Mouse (Mus musculus): Measurements from ENCODE around the gene Slc25a28.

The Slc25a28 gene

DNA sequence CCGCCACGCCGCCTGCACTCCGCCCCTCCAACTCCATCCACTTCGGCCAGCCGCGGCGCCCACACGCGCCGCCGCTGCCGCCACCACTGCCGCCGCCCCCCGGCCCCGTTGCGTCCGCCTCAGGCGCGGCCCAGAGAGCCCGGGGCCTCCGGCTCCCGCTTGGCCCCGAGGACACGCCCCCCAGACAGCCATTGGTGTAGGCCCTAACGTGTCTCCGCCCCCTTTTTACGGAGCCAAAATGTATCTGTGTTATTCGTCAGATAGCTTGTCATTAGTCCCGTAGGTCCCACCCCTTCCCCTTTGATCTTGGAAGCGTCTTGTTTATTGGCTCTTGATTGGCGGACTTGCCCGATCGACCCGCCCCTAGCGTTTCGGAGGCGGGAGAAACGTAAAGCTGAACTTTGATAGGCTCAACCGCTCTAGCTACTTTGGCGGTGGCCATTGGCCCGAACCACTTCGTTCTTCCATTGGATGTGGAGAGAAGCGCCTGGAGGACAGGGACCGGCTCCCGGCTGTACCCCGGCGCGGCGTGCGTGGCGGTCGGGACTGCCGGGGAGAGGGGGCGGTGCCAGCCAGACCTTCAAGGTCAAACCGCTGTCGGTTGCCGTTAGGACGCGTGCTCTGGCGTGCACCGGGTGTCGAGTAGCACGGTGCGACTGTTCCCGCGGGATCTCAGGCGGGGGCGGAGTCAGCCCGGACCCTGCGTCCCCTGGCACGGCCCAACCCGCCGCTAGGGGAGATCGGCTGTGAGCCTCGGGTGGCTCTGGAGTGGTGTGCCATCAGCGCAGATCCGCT is at the start of gene Slc25a28:
Gene Slc25a28 (minus strand): TSS at position 152 of the 795 bp plus-strand sequence.
- DNase-seq (ENCODE audit: low spot score in 2 of 2) = peak; percentile 96 to 97

DNA sequence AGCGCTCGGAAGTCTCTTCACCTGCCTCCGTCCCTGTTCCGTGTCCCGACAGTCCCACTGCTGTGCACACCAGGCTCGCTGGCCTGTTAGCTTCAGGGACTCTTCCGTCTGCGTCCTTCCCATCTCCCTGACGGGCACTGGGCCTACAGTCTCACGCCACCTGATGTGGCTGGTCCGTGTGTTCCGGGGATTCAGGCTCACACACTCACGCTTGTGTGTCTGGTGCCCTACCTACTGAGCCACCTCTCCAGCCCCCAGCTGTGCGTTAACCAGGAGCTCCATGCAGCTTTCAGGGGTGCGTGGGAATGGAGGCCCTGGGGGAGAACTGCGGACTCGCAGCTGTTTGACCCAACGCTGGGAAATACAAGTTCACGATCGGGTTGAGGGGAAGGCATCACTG is 49.5 kb upstream of the Slc25a28 start:
- DNase-seq (ENCODE audit: low spot score in 2 of 2) = no peak

DNA sequence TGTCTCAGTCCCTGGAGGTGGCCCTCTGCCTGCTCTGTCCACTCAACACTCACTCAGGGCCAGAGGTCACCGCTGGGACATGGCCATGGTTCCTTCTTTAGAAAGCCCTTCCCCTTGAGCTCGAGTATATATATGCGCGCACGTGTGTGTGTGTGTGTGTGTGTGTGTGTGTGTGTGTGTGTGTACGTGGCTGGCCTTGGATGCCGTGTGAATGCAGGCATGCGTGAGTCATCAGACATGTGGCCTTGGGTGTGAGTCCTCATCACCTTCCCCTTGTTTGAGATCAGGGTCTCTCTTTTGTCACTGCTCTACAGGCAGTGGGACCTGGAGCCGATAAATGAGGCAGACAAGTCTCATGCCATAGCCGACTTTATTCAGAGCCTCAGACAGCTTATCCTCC is 48.8 kb upstream of the Slc25a28 start:
- no peak for DNase-seq (ENCODE audit: low spot score in 2 of 2)

DNA sequence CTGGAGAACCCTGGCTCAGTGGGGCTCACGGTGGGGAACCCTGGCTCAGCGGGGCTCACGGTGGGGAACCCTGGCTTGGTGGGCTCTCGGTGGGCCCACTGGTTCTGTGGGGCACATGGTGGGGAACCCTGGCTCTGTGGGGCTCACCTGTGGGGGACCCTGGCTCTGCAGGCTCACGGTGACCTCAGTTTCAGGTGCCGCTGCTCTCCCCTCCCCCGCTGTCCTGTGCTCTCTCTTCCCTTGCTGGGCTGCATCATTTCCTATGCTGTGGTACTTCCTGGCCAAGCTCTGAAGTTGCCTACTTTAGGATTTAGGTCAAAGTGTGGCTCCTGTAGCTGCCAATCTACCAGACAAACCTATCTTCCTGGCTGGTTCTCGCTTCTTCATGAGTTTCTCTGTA is 48.2 kb upstream of the Slc25a28 start:
- DNase-seq (ENCODE audit: low spot score in 2 of 2) = no peak

DNA sequence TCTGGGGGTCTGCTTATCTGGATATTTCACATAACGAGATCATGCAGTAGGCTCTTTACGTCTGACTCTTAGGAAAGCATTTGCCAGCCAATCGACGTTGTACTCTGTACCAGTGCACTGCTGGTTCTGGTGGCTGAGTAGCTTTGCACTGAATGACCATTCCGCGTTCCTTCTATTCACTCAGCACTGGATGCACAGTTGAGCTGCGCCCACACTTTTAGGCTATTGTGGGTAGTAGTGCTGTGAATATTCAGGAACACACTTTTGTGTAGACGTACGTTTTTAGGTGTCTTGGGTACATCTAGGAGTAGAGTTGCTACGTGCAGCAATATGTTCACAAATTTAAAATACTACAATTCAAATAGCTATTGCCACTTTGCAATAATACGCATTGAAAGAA is 45.4 kb upstream of the Slc25a28 start:
- DNase-seq (ENCODE audit: low spot score in 2 of 2) = no peak

DNA sequence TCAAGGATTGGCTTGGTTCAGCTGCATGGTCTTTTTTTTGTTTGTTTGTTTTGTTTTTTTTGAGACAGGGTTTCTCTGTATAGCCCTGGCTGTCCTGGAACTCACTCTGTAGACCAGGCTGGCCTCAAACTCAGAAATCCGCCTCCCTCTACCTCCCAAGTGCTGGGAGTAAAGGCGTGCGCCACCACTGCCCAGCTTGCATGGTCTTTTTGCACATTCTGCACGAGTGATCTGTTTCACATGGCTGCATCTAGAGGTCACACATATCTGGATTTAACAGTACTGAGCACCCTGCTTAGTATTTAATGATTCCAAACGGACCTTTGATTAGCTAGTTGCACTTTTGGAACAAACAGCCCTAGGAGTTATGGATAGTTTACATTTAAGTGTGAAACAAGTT is 37.3 kb upstream of the Slc25a28 start:
- DNase-seq (ENCODE audit: low spot score in 2 of 2) = no peak

DNA sequence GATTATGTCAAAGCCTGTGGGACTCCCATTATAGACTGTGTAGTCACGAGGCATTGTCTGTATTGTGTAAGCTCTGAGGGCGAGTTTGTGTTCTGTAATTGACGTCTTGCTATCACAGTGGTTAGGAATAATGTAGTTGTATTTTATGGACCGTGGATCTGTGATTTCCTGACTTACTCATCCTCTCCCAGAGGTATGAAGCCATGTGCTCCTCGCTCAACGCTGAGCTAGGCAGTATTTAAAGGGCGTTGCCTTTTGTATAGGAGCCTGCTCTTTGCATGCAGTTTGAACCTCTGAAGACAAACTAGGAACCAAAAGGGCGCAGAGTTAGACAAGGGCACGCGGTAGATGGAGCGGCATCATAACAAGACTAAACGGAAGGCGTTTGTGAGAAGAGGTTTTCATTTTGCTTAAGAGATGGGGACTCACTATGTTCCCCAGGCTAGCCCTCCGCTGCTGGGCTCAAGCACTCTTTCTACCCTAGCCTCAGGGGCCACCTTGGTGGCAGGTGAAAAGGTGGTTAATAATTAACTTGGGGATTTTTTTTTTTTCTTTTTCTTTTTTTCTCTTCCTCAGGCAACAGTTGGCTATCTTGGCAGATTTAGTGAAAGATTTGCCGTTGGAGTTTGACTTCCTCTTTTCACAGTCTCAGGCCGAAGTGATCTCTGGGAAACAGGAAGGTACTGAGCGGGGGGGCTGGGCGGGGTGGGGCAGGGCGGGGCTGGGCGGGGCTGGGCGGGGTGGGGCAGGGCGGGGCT is 36.7 kb upstream of the Slc25a28 start:
- DNase-seq (ENCODE audit: low spot score in 2 of 2) = no peak

DNA sequence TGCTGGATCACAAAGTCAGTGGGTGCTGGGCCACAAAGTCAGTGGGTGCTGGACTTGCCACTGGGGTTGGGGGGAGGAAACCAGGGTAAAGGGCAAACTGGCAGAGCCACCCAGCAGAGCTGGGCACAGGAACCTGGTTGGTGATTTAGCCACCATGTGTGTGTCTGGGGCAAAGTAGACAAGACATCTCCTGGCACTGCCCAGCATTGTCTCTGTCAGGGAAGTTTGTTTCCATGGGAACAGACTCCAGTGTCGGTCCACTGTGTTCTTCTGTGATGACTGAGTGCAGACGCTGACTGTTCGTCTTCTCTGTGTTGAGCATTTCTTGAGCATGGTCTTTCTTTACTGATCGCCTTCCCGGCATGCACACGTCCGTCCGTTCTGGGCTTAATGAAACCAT is 34.6 kb upstream of the Slc25a28 start:
- no peak for DNase-seq (ENCODE audit: low spot score in 2 of 2)

DNA sequence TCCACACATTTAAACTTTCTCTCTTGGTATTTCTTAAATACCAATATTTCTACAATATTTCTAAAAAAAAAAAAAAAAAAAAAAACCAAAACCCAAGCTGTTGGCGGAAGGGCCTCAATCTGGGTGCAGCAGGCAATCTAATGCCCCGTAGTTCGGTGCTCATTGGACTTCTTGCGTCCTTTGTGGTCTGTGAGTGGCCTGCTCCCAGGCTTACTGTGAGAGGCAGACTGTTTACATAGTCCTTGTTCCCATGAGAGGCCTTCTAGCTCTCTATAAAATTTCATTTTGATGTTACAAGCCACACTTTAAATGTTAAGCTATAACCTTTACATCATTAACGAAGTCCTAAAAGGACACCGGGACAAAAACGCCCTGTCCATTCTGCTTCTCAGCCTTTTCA is 33.5 kb upstream of the Slc25a28 start:
- DNase-seq (ENCODE audit: low spot score in 2 of 2) = no peak

DNA sequence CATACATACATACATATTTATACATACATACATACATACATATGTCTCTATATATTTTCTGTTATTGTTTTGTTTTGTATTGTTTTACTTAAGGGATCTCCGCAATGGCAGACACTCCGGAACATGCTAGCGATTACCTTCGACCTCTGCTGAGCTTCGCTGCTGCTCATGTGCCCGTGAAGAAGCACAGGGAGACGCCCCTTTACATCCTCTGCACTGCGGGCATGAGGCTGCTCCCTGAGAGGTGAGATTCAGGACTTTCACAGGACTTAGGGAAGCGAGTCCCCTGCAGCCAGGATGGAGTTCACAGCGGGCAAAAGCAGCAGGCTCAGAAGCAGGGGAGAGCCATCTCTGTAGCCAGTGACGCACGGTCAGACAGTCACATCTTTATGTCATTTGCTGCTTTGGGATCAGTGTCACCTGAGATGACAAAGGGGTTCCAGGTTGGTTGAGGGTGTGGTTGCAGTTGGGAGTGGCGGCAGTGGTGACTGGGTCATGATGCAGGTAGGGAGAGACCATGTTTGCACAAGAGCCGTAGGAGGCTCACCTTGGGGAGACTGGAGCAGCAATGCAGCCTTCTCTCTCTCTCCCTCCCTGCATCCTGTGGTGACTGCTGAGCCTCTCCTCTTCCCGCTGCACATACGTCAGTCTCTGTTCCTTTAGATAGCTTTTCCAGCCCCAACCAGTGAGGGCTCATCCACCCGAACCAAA is 30.3 kb upstream of the Slc25a28 start:
- no peak for DNase-seq (ENCODE audit: low spot score in 2 of 2)

DNA sequence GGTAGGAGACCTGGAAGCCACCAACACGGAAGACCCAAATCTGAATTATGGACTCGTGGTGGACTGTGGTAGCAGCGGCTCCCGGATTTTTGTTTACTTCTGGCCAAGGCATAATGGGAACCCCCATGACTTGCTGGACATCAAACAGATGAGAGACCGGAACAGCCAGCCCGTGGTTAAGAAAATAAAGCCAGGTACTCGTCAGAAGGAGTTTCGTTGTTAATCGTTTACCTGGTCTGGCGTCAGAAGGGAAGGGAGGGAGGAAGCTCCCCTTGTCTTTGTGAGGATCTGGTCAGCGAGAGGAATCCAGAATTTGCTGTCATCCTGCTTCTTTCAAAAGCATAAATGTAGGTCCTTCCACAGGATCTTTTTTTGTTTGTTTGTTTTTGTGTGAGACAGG is 29.5 kb upstream of the Slc25a28 start:
- DNase-seq (ENCODE audit: low spot score in 2 of 2) = no peak

DNA sequence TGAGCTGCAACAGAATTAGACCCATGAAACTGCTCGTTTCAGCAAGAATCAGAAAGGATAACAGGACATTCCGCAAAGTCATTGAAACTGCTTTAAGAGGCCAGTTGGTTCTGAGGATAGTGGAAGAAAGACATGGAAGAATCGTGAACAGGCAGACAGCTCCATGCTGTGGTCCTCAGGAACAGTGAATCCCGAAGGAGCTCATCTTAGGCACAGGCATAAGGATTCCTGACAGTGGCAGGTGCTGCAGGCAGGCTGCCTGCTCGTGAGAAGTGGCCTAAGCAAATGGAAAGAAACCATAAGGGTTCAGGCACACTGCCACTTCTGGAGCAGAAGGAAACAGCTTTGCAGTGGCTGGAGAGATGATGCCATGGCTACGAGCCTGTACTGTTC is 25.1 kb upstream of the Slc25a28 start:
- DNase-seq (ENCODE audit: low spot score in 2 of 2) = no peak

DNA sequence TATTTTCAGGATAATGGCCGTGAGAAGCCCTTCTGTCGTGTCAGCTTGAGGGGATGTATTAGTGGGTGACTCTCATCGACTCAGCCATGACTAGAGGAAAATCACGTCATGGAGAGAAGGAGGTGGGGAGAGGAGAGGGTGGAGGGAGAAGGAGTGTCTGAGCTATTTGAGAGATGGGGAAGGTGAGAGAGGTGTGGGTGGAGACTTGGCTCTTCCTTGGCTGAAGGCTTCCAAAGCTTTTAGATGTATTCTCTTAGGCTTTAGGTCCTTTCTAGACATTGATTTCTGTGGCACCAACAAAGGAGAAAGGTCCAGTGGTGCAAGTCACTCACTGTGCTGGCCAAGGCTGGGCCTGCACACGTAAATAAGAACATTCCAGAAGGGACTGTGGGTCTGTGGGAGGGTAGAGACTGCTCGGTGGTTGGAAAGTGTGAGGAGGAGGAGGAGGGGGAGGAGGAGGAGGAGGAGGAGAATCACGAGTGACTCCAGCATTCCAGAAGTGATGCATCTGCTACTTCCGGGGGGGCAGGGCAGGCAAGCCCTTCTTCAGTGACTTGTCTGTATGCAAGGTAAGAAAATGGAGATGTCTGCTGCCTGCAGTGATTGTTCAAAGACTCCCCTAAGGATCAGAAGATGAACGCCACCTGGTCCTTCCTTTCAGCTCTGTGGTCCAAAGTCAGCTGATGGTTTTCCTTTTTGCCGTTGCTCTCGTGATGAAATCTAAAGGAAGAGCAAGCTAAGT is 24.5 kb upstream of the Slc25a28 start:
- DNase-seq (ENCODE audit: low spot score in 2 of 2) = no peak

DNA sequence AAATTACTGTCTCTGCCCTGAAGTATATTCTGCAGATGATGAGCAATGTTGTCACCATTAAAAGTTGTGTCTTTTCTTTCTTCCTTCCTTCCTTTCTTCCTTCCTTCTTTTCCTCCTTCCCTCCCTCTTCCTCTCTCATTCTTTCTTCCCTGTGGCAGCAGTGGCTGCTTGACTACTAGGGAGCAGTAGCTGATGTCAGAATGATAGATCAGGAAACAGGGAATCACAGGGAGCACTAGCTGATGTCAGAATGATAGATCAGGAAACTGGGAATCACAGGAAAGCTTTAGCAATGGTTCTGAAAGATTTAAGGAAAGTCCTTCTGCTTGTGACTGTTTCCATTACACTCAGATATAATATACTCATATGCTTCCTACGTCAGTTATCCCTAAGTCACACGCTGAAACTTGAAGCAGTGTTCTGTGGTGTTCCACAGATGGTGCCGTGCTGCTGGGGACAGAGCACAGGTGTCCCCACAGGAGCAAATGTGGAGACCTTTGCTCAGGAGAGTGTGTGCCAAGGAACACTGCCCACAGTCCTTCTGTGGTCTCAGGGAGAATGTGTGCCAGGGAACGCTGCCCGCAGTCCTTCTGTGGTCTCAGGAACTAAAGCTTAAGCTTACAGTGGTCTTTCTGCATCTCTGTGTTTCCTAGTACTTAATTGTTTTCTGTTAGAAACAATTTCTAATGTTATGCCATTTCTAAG is 23.1 kb upstream of the Slc25a28 start:
- no peak for DNase-seq (ENCODE audit: low spot score in 2 of 2)

DNA sequence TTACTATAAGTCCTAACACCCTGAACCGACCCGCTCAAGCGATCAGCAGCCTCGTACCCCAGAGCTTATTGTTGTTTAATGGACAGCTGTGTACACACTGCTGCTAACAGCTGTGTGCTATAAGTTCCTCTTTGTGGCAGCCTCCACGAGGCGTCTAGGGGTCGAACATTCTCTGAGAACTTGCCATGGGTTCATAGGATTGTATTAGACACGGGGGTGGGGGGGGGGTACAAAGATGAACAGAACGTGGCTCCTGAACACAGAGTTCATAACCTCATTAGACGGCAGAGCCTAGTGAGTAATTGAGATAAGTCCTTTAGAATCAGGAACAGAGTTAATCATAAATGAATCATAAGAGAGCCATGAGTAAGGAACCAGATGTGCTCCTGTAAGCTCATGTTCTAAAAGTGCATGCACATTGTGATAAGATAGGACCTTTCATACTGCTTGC is 20.9 kb upstream of the Slc25a28 start:
- DNase-seq (ENCODE audit: low spot score in 2 of 2) = no peak

DNA sequence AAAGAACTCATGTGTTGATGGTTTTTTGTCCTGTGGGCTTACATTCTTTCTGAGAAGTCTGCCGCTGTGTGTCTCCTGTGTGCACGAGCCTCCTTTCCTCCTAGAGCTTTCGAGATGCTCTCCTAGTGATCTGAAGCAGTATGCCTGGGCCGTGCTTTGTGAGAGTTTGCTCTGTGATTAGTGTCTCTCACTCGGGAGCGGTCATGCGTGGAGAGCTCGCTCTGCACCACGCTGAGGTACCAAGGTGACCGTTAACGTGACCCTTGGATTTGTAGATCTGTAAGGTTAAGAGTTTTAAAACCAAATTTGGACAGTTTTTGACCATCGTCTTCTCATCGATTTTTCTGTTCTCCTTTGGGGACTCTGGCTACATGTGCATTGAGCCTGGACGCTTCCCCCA is 18.1 kb upstream of the Slc25a28 start:
- DNase-seq (ENCODE audit: low spot score in 2 of 2) = no peak

DNA sequence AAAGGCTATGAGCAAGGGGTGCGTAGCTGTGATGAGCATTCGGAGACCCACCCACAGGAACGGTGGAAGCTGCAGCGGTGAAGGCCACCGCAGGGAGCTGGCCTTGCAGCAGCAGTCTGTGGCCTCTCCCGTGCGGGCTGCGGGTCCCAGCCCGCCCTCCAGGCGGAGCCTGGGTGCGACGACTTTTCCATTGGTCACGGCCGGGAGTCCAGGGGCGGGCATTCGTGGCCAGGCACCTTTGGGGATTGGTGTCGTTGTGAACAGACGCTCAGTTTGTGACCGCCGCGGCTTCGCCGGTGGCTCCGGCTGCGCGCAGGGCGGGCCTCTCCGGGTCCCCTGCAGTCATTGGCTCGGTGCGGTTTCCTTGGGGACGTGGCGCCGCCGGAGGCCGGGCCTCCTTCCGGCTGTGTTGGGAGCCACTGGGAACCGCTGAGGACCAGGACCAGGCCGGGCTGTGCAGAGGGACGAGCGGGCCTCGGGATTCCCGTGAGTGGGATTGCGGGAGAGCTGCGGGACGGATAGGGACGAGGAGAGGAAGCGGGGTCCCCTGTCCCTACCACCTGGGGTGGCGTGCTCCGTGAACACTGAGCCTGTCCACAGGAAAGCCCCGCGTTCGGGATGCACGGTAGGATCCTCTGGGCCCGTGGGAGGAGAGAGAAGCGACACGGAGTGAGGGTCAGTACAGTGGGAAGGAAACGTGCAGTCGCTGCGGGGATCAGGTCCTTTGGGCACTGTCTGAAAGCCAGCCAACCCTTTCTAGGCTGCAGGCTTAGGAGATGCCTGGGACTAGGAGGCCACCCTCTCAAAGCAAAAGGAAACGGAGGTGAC is 15.0 kb upstream of the Slc25a28 start, which contains the start of gene Entpd7:
Gene Entpd7 (plus strand): TSS at position 254 of the 828 bp plus-strand sequence.
- peak; percentile 89 to 96 for DNase-seq (ENCODE audit: low spot score in 2 of 2)

DNA sequence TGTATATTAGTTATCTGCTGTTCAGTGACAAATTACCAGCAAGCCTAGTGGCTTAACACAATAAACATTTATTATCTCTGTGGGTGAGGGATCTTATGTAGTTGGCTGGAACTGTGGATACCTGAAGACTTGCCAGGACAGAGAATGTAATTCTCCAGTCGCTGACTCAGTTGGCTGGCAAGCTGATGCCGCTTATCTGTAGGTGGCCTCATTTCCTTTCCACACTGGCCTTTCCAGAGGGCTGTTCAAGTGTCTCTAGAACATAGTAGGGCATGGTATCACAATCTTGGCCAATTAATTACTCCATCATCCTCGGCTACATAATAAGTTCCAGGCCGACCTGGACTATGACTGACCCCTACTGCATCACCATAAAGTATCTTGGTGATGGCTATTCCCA is 6.9 kb upstream of the Slc25a28 start:
- no peak for DNase-seq (ENCODE audit: low spot score in 2 of 2)

DNA sequence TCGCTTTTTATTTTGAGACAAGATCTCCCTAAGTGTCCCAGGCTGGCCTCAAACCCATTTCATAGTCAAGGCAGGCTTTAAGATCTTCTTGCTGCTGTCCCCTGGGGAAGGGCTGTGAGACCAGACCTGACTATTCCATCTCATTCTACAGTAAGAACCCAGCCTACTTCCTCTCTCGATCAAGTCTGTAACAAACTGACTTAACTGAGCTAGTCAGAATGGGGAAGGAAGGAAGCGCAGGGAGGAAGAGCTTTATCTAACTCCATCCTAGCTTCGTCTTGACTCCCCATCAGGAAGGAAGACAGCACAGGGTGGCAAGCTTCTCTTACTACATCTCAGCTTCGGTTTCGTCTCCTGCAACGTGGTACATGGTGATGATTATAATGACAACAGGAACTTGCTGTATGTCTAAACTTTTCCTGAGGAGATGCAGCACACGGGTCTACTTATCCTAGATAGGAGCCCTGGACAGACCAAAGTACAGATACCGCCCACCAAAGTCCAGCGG is 4.8 kb upstream of the Slc25a28 start:
- DNase-seq (ENCODE audit: low spot score in 2 of 2) = no peak

DNA sequence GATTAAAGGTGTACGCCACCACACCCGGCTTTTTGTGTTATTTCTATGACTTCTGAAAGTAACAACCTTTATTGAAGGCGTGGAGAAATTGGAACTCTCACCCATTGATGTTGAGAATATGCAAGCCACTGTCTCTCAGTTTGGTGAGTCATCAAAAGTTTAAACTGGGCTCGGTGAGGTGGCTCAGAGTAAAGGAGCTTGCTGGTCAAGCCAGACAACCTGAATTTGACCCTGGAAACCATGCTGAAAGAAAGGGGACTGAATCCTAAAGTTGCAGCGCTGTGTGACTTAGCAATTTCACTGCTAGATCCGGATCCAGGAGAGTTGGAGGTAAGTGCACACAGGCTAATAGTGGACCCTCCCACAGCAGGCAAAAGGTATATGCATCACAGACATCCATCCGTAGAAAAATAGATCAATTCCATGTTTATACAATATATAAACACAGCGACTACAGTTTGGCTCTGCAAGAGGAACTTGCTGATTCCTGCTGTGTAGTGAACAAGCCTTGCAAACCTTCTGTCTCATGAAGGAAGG is 3.9 kb upstream of the Slc25a28 start:
- DNase-seq (ENCODE audit: low spot score in 2 of 2) = no peak
